Mouse (Mus musculus): ENCODE measurements at regions not wholly inside any gene's neighbourhood (a gene's known extent, or its start where the extent isn't known, plus 50 kb on each side); places are given as distances from the start of the nearest gene placed in this dataset.

DNA sequence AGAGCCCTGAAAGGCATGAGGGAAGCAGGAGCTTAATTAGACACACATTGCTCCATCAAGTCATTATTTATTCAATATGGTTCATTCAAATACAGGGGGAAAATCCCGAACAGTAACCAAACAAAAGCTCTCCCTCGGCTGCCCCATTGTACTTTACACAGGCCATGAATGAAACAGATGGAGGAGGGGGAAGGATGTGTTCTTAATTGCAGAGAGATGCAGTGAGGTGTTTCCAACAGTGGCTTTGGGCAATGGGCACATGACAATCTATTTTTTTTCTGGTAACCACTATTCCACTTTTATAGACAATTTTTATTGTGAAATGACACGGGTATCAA, 578.6 kb upstream of the Gm26657 start:
- in situ Hi-C loops (cut with MboI; ENCODE audit: low pct_ligation_motif_present, low pct_unique_long_range_greater_than_20kb, low sequenced_read_pairs): no loop called here
- dilution Hi-C loops (cut with MboI; ENCODE audit: extremely low pct_ligation_motif_present, extremely low pct_unique_long_range_greater_than_20kb, low sequenced_read_pairs): no loop called here
- no peaks in the 10 kb centered on the region for H3K79me2 ChIP-seq (replicated peaks; ENCODE audit: control insufficient read depth, extremely low read depth, insufficient read depth, poor library complexity, severe bottlenecking)

DNA sequence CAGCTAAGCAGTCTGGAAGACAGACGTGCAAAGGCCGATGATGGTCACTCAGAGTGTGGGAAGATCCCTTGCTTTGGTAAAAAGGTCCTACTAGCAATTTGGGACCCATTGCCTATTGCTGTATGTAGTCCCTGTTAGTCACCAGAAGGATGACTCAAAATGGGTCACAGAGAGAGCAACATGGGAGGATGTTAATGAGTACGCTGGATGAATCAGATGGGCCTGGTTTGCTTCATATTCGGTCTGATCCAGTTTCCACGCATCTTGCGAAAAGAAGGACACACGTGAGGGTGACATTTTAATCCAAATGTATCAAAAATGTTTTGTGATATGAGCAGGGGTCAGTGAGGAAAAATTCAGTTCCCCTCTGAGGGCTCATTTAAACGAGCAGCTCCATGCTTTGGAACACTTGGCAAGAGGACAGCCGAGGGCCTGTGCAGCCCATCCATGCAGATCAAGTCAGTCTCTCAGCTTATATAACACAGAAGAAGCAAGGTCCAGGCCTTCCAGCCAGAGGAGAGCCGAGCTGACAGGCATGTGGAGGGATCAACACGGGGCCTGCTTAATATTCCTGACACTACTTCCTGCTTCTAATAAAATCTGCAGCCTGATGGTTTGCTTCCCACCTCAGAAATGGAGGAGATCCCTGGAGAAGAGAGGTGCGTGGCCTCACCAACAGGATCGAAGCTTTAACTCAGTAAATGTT, 579.2 kb upstream of the Gm26657 start:
- H3K9ac ChIP-seq (ENCODE audit: insufficient read depth, low read depth): no peak overlapping the region
- no peaks in the 10 kb centered on the region for H3K4me1 ChIP-seq (ENCODE audit: control insufficient read depth in 1 of 2, insufficient read depth in 2 of 2)
- H3K9me3 ChIP-seq (replicated peaks; ENCODE audit: low read length): no peaks in the 10 kb centered on the region
- H3K79me2 ChIP-seq (replicated peaks; ENCODE audit: control insufficient read depth, extremely low read depth, insufficient read depth, poor library complexity, severe bottlenecking): no peaks in the 10 kb centered on the region
- no peak overlapping the region for H3K4me2 ChIP-seq (ENCODE audit: insufficient read depth, low read depth, poor library complexity, severe bottlenecking)
- TF ChIP-seq USF2 (conservative IDR thresholded peaks at IDR 0.05; ENCODE audit: low read depth, low read length) (no peak), CHD1 (IDR thresholded peaks at IDR 0.05; ENCODE audit: low read depth, low read length) (no peak), UBTF (IDR thresholded peaks at IDR 0.05; ENCODE audit: low read depth, low read length) (no peak), RCOR1 (conservative IDR thresholded peaks at IDR 0.05; ENCODE audit: low read depth, low read length) (no peak), ZC3H11A (IDR thresholded peaks at IDR 0.05; ENCODE audit: low read depth, low read length) (no peak), ZMIZ1 (IDR thresholded peaks at IDR 0.05; ENCODE audit: low read depth, low read length) (no peak), RAD21 (IDR thresholded peaks at IDR 0.05; ENCODE audit: low read depth, low read length) (no peak), SIN3A (IDR thresholded peaks at IDR 0.05; ENCODE audit: low read length) (no peak), ZKSCAN1 (IDR thresholded peaks at IDR 0.05; ENCODE audit: borderline replicate concordance, low read depth, low read length) (no peak), JUND (conservative IDR thresholded peaks at IDR 0.05; ENCODE audit: low read depth, low read length) (no peak), ETS1 (conservative IDR thresholded peaks at IDR 0.05; ENCODE audit: low read depth, low read length) (no peak), MXI1 (IDR thresholded peaks at IDR 0.05; ENCODE audit: low read depth, low read length) (no peak), PAX5 (IDR thresholded peaks at IDR 0.05; ENCODE audit: low read length) (no peak), CHD2 (IDR thresholded peaks at IDR 0.05; ENCODE audit: low read length) (no peak)
- no peaks in the 10 kb centered on the region for H3K27me3 ChIP-seq (replicated peaks)
- in situ Hi-C loops (cut with MboI; ENCODE audit: low pct_ligation_motif_present, low pct_unique_long_range_greater_than_20kb, low sequenced_read_pairs): no loop called here
- H3K27ac ChIP-seq (ENCODE audit: insufficient read depth, low read depth): no peak overlapping the region
- H3K36me3 ChIP-seq (replicated peaks in 1 of 2; ENCODE audit: control insufficient read depth in 1 of 2, insufficient read depth in 1 of 2, low read length in 1 of 2): no peaks in the 10 kb centered on the region
- DNase-seq (ENCODE audit: extremely low read depth): no peak
- no peak overlapping the region for H3K4me3 ChIP-seq (replicated peaks in 1 of 3; ENCODE audit: low read depth in 2 of 3, low read length in 2 of 3, poor library complexity in 1 of 3)
- dilution Hi-C loops (cut with MboI; ENCODE audit: extremely low pct_ligation_motif_present, extremely low pct_unique_long_range_greater_than_20kb, low sequenced_read_pairs): no loop called here

More for the DNA sequence above, 578.6 kb upstream of the Gm26657 start:
- Histone ChIP-seq H3K9ac (ENCODE audit: insufficient read depth, low read depth) (no peak overlapping the region), H3K27ac (ENCODE audit: insufficient read depth, low read depth) (no peak overlapping the region), H3K27me3 (replicated peaks) (no peaks in the 10 kb centered on the region), H3K9me3 (replicated peaks; ENCODE audit: low read length) (no peaks in the 10 kb centered on the region), H3K36me3 (replicated peaks in 1 of 2; ENCODE audit: control insufficient read depth in 1 of 2, insufficient read depth in 1 of 2, low read length in 1 of 2) (no peaks in the 10 kb centered on the region), H3K4me3 (replicated peaks in 1 of 3; ENCODE audit: low read depth in 2 of 3, low read length in 2 of 3, poor library complexity in 1 of 3) (no peak overlapping the region), H3K4me1 (ENCODE audit: control insufficient read depth in 1 of 2, insufficient read depth in 2 of 2) (no peaks in the 10 kb centered on the region), H3K4me2 (ENCODE audit: insufficient read depth, low read depth, poor library complexity, severe bottlenecking) (no peak overlapping the region)
- TF ChIP-seq USF1 (IDR thresholded peaks at IDR 0.05; ENCODE audit: low read depth, low read length) (no peak), POLR2AphosphoS2 (IDR thresholded peaks at IDR 0.05; ENCODE audit: low read depth, low read length) (no peak), RCOR1 (conservative IDR thresholded peaks at IDR 0.05; ENCODE audit: low read depth, low read length) (no peak), NELFE (IDR thresholded peaks at IDR 0.05; ENCODE audit: low read depth, low read length) (no peak), CHD2 (IDR thresholded peaks at IDR 0.05; ENCODE audit: low read length) (no peak), CTCF (conservative IDR thresholded peaks at IDR 0.05 in 1 of 2, IDR thresholded peaks at IDR 0.05 in 1 of 2; ENCODE audit: low read depth in 2 of 2, low read length in 2 of 2) (no peak), MAFK (IDR thresholded peaks at IDR 0.05; ENCODE audit: insufficient replicate concordance, low read length) (no peak), HCFC1 (IDR thresholded peaks at IDR 0.05; ENCODE audit: low read depth, low read length) (no peak), USF2 (conservative IDR thresholded peaks at IDR 0.05; ENCODE audit: low read depth, low read length) (no peak), PAX5 (IDR thresholded peaks at IDR 0.05; ENCODE audit: low read length) (no peak), UBTF (IDR thresholded peaks at IDR 0.05; ENCODE audit: low read depth, low read length) (no peak)
- DNase-seq (ENCODE audit: extremely low read depth): no peak

Measured in CH12.LX (cell line).